Mouse (Mus musculus) hindbrain, embryonic 12.5 days (tissue): ENCODE data around the gene Plcb4. TPM values are rescaled to one million over a fixed set of nuclear protein-coding genes. Genes with fewer than 3 reads are reported as not detected.

Experiments
- ATAC-seq: fragments of 200-750 bp; cut with Nextera tagmentation; 2 replicates; pipeline ENCODE4 v1.8.0; 2017; ENCODE audit warnings: moderate TSS enrichment; ENCODE audit not compliant: low FRiP score
- H3K27ac ChIP-seq: fragments of 300-500 bp; sonication (generic); 2 replicates; pipeline ENCODE4 v1.5.1; 2016; ENCODE audit warnings: mild to moderate bottlenecking
- H3K27me3 ChIP-seq: fragments of 300-500 bp; sonication (generic); 2 replicates; pipeline ENCODE4 v1.6.1; 2016; ENCODE audit warnings: mild to moderate bottlenecking
- H3K36me3 ChIP-seq: fragments of 300-500 bp; sonication (generic); 2 replicates; pipeline ENCODE4 v1.6.1; 2016; ENCODE audit warnings: mild to moderate bottlenecking
- H3K4me1 ChIP-seq: fragments of 300-500 bp; sonication (generic); 2 replicates; pipeline ENCODE4 v1.6.1; 2016
- H3K4me2 ChIP-seq: fragments of 300-500 bp; sonication (generic); replicated peaks from 2 replicates; pipeline ENCODE4 v1.6.1; 2016; ENCODE audit warnings: mild to moderate bottlenecking
- H3K4me3 ChIP-seq: fragments of 300-500 bp; sonication (generic); 2 replicates; pipeline ENCODE4 v1.5.1; 2016; ENCODE audit warnings: mild to moderate bottlenecking
- H3K9ac ChIP-seq: fragments of 300-500 bp; sonication (generic); 2 replicates; pipeline ENCODE4 v1.6.1; 2016; ENCODE audit warnings: mild to moderate bottlenecking, moderate library complexity
- H3K9me3 ChIP-seq: fragments of 300-500 bp; sonication (generic); replicated peaks from 2 replicates; pipeline ENCODE4 v1.6.1; 2016; ENCODE audit warnings: mild to moderate bottlenecking
- WGBS: fragments of 180-500 bp; shearing (Covaris S2); methylation state at CpG from one replicate; pipeline ENCODE4 v1.1.7; 2016; 5-methylcytosine and 5-hydroxymethylcytosine counted together
- polyA plus RNA-seq: library from polyadenylated mRNA; unstranded; fragments of >200 nt; fragmentation: Nextera tagmentation; extraction: Ambion mirVana; gene quantifications from 2 replicates; pipeline ENCODE4 v1.2.1, GENCODE M21; 2016

Gene Plcb4
- polyA plus RNA-seq: 29.8 and 34.4 TPM in 2 replicates

DNA sequence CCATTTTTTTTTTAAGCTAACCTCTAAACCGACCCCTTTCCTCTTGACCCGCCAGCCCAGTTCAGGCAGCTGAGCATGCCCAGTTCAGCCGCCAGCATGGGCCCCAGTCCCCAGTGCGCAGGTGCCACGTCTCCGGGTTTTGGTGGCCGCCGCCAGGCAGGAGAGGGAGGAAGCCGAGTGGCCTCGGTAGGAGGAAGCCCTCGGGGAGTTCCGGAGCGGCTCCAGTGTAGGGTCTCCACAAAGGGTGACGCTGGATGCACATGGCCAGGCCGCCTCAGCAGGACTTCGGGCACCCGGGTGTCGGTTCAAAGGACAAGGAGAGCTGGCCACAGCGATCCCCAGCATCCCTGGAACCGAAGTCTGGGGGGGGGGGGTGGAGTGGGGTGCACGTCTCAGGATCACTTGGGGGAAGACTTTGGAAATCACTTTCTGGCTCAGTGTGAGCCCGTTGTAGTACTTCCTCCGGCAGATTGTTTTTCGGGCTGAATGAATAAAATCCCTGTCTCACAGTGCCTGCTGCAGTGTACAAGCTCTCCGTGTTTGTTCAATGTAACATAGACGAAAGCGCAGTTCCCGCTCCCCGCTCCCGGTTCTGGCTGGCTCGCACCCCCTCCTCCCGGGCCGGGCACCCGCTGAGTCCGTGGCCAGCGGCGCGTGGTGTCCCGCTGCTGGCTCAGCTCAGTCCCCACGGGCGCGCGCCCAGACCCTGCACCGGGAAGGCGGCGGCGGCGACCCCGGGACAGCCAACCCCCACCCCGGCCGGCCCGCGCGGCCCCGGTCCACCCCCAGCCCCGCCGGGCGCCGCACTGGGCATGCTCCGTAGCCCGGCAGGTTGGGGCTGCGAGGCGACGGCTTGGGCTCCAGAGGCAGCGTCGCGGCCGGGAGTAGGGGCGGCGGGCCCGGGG lies at the start of gene Plcb4:
Plcb4 (plus strand) TSS at position 526 of the 905 bp plus-strand sequence.
- H3K27ac ChIP-seq: peak within 1 kb of the TSS; percentile 98
- H3K4me2 ChIP-seq: peak within 1 kb of the TSS; percentile 55
- peak; percentile 93 for ATAC-seq
- under 1% methylated on average over 60 of the region's 71 CpGs for WGBS
- no peaks in the 10 kb centered on the region for H3K27me3 ChIP-seq
- no peaks in the 10 kb centered on the region for H3K36me3 ChIP-seq
- H3K9ac ChIP-seq: peak within 1 kb of the TSS; percentile 94
- no peaks in the 10 kb centered on the region for H3K9me3 ChIP-seq
- H3K4me1 ChIP-seq: 0 out of 2 replicates have a peak, but pooled peaks cover 2% of the 10 kb centered on the region
- H3K4me3 ChIP-seq: peak within 1 kb of the TSS; percentile 79

DNA sequence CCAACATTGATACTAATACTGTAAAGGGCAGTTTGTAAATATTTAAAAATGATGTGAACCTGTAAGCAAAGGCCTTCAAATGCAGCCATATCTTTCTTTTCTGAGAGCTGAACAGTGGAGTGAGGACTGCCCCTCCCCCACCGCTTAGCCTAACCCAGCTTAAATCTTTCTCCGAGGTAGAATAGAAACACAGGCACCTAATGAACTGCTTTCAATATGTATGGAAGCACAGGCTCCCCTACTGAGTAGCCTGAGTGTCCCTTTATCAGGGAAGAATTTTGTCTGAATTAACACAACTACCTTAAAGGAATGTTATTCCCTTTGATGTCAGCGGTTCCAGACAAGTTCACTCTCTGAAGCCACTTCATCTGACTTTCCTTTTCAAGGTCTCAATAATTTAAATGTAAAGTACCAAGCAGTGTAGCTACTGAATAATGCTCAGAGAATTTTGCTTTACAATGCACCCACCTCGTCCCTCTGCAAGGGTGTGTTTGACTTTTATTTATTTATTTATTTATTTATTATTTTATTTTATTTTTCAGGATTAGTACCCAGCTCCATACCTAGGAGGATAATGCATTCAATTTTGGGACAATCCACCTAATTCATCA lies 44.1 kb upstream of the Plcb4 start:
- no peak overlapping the region for H3K4me3 ChIP-seq
- no peak overlapping the region for H3K27ac ChIP-seq
- H3K9me3 ChIP-seq: no peaks in the 10 kb centered on the region
- H3K27me3 ChIP-seq: no peaks in the 10 kb centered on the region
- H3K9ac ChIP-seq: no peak overlapping the region
- WGBS: 11% methylated on average over 4 of the region's 4 CpGs
- H3K4me1 ChIP-seq: peaks cover 3% of the 10 kb centered on the region; the same call in 1 of the 2 replicates
- H3K4me2 ChIP-seq: no peak overlapping the region
- H3K36me3 ChIP-seq: no peaks in the 10 kb centered on the region
- peak; percentile 40; the same call in 1 of the 2 replicates for ATAC-seq

DNA sequence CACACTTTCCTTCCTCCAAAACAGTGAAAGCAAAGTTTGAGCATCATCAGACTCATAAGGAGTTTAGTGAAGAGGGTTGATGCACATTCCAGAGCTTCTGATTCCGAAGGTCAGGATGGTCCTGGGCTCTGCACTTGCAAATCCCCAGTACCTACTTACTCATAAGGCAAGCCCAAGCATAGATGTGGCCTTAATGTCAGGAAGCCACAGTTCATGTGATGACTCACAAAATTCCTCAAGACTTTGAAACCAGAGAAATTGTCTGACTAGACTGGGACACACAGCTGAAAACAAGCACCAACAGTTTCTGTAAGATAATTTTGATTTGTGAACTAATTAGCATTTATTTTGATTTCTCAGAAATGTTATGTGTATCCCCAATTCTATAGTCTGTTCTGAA lies 42.7 kb upstream of the Plcb4 start:
- H3K4me2 ChIP-seq: no peak overlapping the region
- H3K9me3 ChIP-seq: no peaks in the 10 kb centered on the region
- ATAC-seq: no peak
- 84% methylated on average over 1 of the region's 1 CpGs for WGBS
- no peak overlapping the region for H3K4me3 ChIP-seq
- H3K27ac ChIP-seq: no peak overlapping the region
- H3K36me3 ChIP-seq: no peaks in the 10 kb centered on the region
- peaks cover 3% of the 10 kb centered on the region; the same call in 1 of the 2 replicates for H3K4me1 ChIP-seq
- H3K9ac ChIP-seq: no peak overlapping the region
- H3K27me3 ChIP-seq: no peaks in the 10 kb centered on the region

- Histone ChIP-seq H3K4me2 (no peak overlapping the region), H3K4me3 (no peak overlapping the region), H3K27ac (no peak overlapping the region), H3K9ac (no peak overlapping the region), H3K27me3 (no peaks in the 10 kb centered on the region), H3K36me3 (no peaks in the 10 kb centered on the region), H3K9me3 (no peaks in the 10 kb centered on the region), H3K4me1 (peaks cover 3% of the 10 kb centered on the region; the same call in 1 of the 2 replicates)
- ATAC-seq: no peak
Measured at GRCm38 (mm10) chr2:135618551-135618950, 40.3 kb upstream of the Plcb4 start.

GRCm38 (mm10) chr2:135619956-135620355 lies 38.9 kb upstream of the Plcb4 start:
- H3K4me1 ChIP-seq: no peaks in the 10 kb centered on the region
- ATAC-seq: no peak
- no peaks in the 10 kb centered on the region for H3K9me3 ChIP-seq
- no peak overlapping the region for H3K4me3 ChIP-seq
- no peaks in the 10 kb centered on the region for H3K36me3 ChIP-seq
- H3K9ac ChIP-seq: no peak overlapping the region
- H3K4me2 ChIP-seq: no peak overlapping the region
- WGBS: 79% methylated on average over 2 of the region's 2 CpGs
- H3K27me3 ChIP-seq: no peaks in the 10 kb centered on the region
- no peak overlapping the region for H3K27ac ChIP-seq

DNA sequence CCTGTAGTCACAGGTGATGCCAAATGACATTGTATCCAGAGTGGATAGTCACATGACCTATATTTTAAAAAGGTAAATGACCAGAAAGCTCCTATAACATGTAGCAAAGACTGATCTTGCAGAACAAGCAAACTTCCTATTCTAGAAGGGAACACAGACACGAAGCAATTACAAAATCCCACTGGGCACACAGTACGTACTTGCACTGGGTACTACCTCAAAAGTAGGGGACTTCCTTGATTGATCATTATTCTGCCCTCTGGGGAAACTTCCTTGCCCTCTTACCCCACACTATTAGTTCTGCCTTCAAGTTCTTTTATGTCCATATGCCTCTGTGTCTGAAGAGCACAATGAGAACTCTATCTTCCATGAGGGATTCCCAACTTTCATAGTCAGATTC lies 31.0 kb upstream of the Plcb4 start:
- Histone ChIP-seq H3K36me3 (no peaks in the 10 kb centered on the region), H3K27me3 (no peaks in the 10 kb centered on the region), H3K4me3 (no peak overlapping the region), H3K4me1 (no peaks in the 10 kb centered on the region), H3K27ac (no peak overlapping the region), H3K4me2 (no peak overlapping the region), H3K9me3 (no peaks in the 10 kb centered on the region), H3K9ac (no peak overlapping the region)
- ATAC-seq: no peak
- 64% methylated on average over 2 of the region's 2 CpGs for WGBS

GRCm38 (mm10) chr2:135637227-135637626 lies 21.6 kb upstream of the Plcb4 start:
- no peak overlapping the region for H3K27ac ChIP-seq
- no peak overlapping the region for H3K9ac ChIP-seq
- H3K27me3 ChIP-seq: no peaks in the 10 kb centered on the region
- H3K4me2 ChIP-seq: no peak overlapping the region
- no peak overlapping the region for H3K4me3 ChIP-seq
- no peak for ATAC-seq
- H3K9me3 ChIP-seq: no peaks in the 10 kb centered on the region
- H3K36me3 ChIP-seq: no peaks in the 10 kb centered on the region
- 84% methylated on average over 2 of the region's 2 CpGs for WGBS
- no peaks in the 10 kb centered on the region; the same call in 1 of the 2 replicates for H3K4me1 ChIP-seq

DNA sequence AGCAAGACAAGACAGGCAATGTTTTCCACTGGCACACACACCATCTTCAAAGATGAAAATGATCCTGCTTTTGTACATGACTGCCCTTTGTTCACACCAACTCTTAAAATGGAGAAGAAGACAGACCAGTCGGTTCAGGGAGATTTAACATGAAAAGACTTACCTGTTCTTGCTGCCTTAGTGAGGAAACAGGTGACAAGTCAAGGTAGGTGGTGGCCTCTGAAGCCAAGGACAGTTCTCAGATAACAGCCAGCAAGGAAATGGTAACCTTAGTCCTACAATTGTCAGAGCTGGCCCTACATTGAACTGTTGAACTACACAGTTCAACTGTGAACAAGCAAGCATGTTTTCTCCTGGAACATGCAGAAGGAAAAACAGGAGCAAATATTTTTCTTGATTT lies 17.8 kb upstream of the Plcb4 start:
- no peaks in the 10 kb centered on the region for H3K4me1 ChIP-seq
- 86% methylated on average over 1 of the region's 1 CpGs for WGBS
- H3K9me3 ChIP-seq: no peaks in the 10 kb centered on the region
- ATAC-seq: no peak
- no peak overlapping the region for H3K4me3 ChIP-seq
- no peak overlapping the region for H3K9ac ChIP-seq
- no peaks in the 10 kb centered on the region for H3K36me3 ChIP-seq
- H3K27me3 ChIP-seq: no peaks in the 10 kb centered on the region
- H3K27ac ChIP-seq: no peak overlapping the region
- no peak overlapping the region for H3K4me2 ChIP-seq

DNA sequence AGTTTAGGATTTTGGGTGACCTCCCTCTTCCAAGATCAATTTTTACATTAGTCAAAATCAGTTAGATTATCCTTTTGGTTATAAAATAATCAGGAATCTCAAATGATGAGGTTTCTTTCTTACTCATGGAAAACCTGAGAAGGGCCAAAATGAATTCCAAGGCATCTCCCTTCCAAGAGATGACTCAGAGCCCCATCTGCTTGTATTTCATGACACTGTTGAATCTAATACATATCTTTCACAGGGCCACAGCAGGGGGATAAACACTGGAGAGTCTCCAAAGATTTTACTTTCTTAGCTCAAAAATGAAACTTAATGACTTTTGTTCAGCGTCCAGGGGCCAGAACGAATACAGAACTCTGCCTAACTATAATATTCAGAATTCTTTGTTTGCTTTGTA lies 17.2 kb upstream of the Plcb4 start:
- Histone ChIP-seq H3K9me3 (no peaks in the 10 kb centered on the region), H3K27ac (no peak overlapping the region), H3K4me2 (no peak overlapping the region), H3K27me3 (no peaks in the 10 kb centered on the region), H3K4me3 (no peak overlapping the region), H3K9ac (no peak overlapping the region), H3K4me1 (no peaks in the 10 kb centered on the region), H3K36me3 (no peaks in the 10 kb centered on the region)
- no peak for ATAC-seq
- WGBS: 86% methylated on average over 2 of the region's 2 CpGs

DNA sequence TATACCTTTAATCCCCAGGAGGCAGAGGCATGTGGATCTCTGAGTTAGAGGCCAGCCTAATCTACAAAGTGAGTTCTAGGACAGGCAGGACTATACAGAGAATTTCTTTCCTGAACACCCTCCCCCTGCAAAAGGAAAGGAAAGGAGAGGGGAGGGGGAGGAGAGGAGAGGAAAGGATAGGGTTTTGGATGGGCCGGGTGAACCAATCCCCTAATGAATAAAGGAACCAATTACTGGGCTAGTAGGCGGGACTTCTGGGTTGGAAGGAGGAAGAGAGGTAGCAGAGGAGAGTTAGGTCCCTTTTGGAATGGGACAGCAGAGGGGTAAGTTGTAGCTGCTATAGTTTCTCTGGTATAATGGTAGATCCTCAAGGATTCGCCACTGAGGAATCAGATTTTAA lies 12.6 kb upstream of the Plcb4 start:
- no peaks in the 10 kb centered on the region for H3K27me3 ChIP-seq
- no peak overlapping the region for H3K4me3 ChIP-seq
- H3K9me3 ChIP-seq: no peaks in the 10 kb centered on the region
- 74% methylated on average over 3 of the region's 3 CpGs for WGBS
- no peaks in the 10 kb centered on the region for H3K4me1 ChIP-seq
- H3K27ac ChIP-seq: no peak overlapping the region
- H3K36me3 ChIP-seq: no peaks in the 10 kb centered on the region
- H3K4me2 ChIP-seq: no peak overlapping the region
- H3K9ac ChIP-seq: no peak overlapping the region
- ATAC-seq: no peak

DNA sequence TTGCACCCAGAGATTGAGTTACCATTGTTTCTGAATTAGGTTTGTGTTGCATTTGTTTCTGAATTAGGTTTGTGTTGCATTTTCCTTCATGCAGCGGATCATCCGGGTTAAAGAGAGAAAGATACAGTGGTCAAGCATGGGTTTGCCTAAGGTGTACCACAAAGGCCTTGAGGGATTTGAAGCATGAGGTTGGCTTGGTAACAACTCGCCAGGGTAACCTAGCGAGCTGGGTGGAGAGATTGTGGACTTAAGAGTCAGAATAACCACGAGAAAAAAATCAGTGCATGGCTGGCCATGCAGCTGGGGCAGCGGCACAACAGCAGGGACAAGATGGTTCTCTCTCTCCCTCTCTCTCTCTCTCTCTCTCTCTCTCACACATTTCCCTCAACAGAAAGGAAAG lies 12.2 kb upstream of the Plcb4 start:
- Histone ChIP-seq H3K27ac (no peak overlapping the region), H3K36me3 (no peaks in the 10 kb centered on the region), H3K4me2 (no peak overlapping the region), H3K27me3 (no peaks in the 10 kb centered on the region), H3K9me3 (no peaks in the 10 kb centered on the region), H3K4me3 (no peak overlapping the region), H3K9ac (no peak overlapping the region), H3K4me1 (no peaks in the 10 kb centered on the region)
- no peak for ATAC-seq
- 86% methylated on average over 6 of the region's 6 CpGs for whole genome bisulfite sequencing

- Histone ChIP-seq H3K9me3 (no peaks in the 10 kb centered on the region), H3K9ac (no peak overlapping the region), H3K4me1 (no peaks in the 10 kb centered on the region), H3K36me3 (no peaks in the 10 kb centered on the region), H3K27me3 (no peaks in the 10 kb centered on the region), H3K4me3 (no peak overlapping the region), H3K4me2 (no peak overlapping the region), H3K27ac (no peak overlapping the region)
- ATAC-seq: no peak
- WGBS: 64% methylated on average over 4 of the region's 4 CpGs
Measured at GRCm38 (mm10) chr2:135647985-135648384, 10.8 kb upstream of the Plcb4 start.
